Mouse (Mus musculus) small intestine, adult 2 months (tissue): Measurements from ENCODE around the gene Ahrr.

Experiments used
- CTCF ChIP-seq: fragments of 200-500 bp; IDR thresholded peaks from 2 replicates; pipeline ENCODE4 v1.5.1; 2012; ENCODE audit warnings: low read depth, mild to moderate bottlenecking, control low read depth, inconsistent platforms, low read length, moderate library complexity, mixed read lengths; ENCODE audit not compliant: insufficient replicate concordance, insufficient read length; ENCODE audit errors: extremely low read depth
- POLR2A ChIP-seq: fragments of 200-500 bp; IDR thresholded peaks from 2 replicates; pipeline ENCODE4 v1.6.1; 2012; ENCODE audit warnings: low read depth, mild to moderate bottlenecking, control low read depth, inconsistent platforms, low read length, moderate library complexity

GRCm38 (mm10) chr13:74245214-74245898, 46.8 kb downstream of the Ahrr start:
- TF ChIP-seq CTCF (no peak), POLR2A (no peak)
